Comparison of ENCODE assay signal across 9 mouse cellular contexts in the genomic region with DNA sequence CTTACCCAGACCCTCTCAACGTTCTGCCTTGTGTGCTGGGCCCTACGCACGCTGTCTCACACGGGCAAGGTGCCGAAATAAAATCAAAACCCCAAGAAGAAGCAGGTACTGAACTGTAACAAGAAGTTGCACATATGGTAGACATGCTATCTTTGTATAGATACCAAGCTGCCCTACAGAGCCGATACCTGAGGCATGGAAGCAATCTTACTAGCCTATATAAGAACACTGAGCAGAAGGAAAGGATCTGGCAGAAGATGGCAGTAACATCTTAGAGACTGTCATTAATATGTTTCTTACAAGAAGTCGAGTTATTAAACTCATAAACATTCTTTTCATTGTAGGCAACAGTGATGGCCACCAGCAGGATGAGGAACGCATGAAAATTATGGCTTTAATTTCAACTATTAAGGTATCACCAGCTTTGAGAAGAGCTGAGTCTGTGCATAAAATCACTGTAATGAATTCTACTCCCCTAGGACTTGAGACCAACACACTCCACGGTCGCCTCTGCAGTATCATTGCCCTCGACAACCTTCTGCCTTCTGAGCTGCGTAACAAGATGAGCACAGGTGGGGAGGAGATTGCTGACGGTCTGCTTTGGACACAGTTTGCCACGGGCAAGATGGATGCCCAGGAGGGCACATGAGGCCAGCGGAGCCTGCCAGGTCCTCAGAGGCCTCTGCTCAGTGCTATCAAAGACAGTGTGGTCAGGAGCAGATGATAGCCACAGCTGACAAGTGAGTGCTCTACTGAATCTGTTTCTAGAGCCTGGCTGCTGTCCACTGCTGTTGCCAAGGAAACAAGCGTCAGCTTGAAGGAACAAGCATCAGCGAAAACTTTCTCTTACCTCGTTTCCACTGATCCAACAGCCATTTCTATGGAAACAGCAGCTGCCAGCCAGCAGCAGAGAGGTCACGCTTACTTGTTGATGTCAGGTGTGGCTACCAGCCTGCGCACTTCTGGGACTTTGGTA.
DNase-seq lines count a peak whose midpoint lies in the region; ATAC-seq and TF ChIP-seq lines count a peak whose summit lies in the region.
"Had no signal": no experiment of that assay in that cellular context is flagged by ENCODE, and none has a peak within 500 bp of the region (broad histone marks: within the 10 kb centered on the region; RNA-seq: fewer than 3 reads in every experiment).

No protein-coding gene starts in this region.

- H3K9ac ChIP-seq in limb, embryonic 14.5 days (ENCODE audit: low read depth, low read length, severe bottlenecking), result no peak overlapping the region
- H3K9ac ChIP-seq: limb, embryonic 15.5 days had no signal

- no peaks in the 10 kb centered on the region for H3K36me3 ChIP-seq in limb, embryonic 14.5 days (ENCODE audit: control insufficient read depth, insufficient read depth, low read length)
- no peaks in the 10 kb centered on the region for H3K36me3 ChIP-seq in limb, embryonic 10.5 days
- H3K36me3 ChIP-seq: limb, embryonic 15.5 days had no signal

- intact Hi-C loops in left cerebral cortex, postnatal 10 days (cut with DNase I), result no loop called here

- H3K9me3 ChIP-seq in limb, embryonic 14.5 days (ENCODE audit: control insufficient read depth, low read length), result no peaks in the 10 kb centered on the region
- H3K9me3 ChIP-seq in limb, embryonic 10.5 days (replicated peaks), result no peaks in the 10 kb centered on the region
- H3K9me3 ChIP-seq: limb, embryonic 15.5 days had no signal

- H3K4me3 ChIP-seq in limb, embryonic 14.5 days (replicated peaks; ENCODE audit: low read length), result no peak overlapping the region
- H3K4me3 ChIP-seq in limb, embryonic 10.5 days, result no peak overlapping the region
- H3K4me3 ChIP-seq: limb, embryonic 15.5 days had no signal

- no peaks in the 10 kb centered on the region for H3K4me1 ChIP-seq in limb, embryonic 14.5 days (ENCODE audit: control insufficient read depth, insufficient read depth, low read length)
- 0 out of 2 replicates have a peak, but pooled peaks cover 2% of the 10 kb centered on the region for H3K4me1 ChIP-seq in limb, embryonic 10.5 days
- H3K4me1 ChIP-seq: limb, embryonic 15.5 days had no signal

- H3K4me2 ChIP-seq in limb, embryonic 14.5 days (replicated peaks; ENCODE audit: low read depth, low read length, severe bottlenecking), result no peak overlapping the region
- H3K4me2 ChIP-seq: limb, embryonic 15.5 days had no signal

- WGBS in limb, embryonic 14.5 days, result 74% methylated on average over 20 of the region's 20 CpGs
- 87% methylated on average over 20 of the region's 20 CpGs for WGBS in limb, embryonic 10.5 days

- no peak overlapping the region for H3K27ac ChIP-seq in limb, embryonic 14.5 days (replicated peaks; ENCODE audit: low read depth, low read length)
- H3K27ac ChIP-seq in limb, embryonic 10.5 days, result no peak overlapping the region
- H3K27ac ChIP-seq: limb, embryonic 15.5 days had no signal

- no peaks in the 10 kb centered on the region for H3K27me3 ChIP-seq in limb, embryonic 14.5 days (ENCODE audit: control insufficient read depth, insufficient read depth, low read length)
- no peaks in the 10 kb centered on the region for H3K27me3 ChIP-seq in limb, embryonic 10.5 days (ENCODE audit: low read depth, poor library complexity, severe bottlenecking)
- H3K27me3 ChIP-seq: limb, embryonic 15.5 days had no signal

- no peak for ATAC-seq in limb, embryonic 14.5 days (ENCODE audit: low FRiP score, low read depth)
- ATAC-seq in granulocyte monocyte progenitor cell, adult 5-6 weeks (replicated peaks; ENCODE audit: poor library complexity, severe bottlenecking), result no peak
- no peak for ATAC-seq in CD4-positive, CD25-positive, alpha-beta regulatory T cell, adult 4 months

- no peak for TF ChIP-seq POLR2A in limb, embryonic 14.5 days (IDR thresholded peaks at IDR 0.05; ENCODE audit: borderline replicate concordance, extremely low read depth, insufficient read depth, insufficient read length)

- DNase-seq in cerebellum, adult 11-12 months, result peak; percentile 29
- no peak for DNase-seq in cerebellum, adult 9-10 months
- peak; percentile 14 for DNase-seq in limb, embryonic 14.5 days (ENCODE audit: low spot score)
- no peak for DNase-seq in limb, embryonic 10.5 days (ENCODE audit: low spot score)
- peak; percentile 47 to 73 for DNase-seq in left cerebral cortex, postnatal 10 days (ENCODE audit: extremely low spot score in 1 of 2, low spot score in 2 of 2)
- peak; percentile 66 to 74 for DNase-seq in right cerebral cortex, postnatal 36 days (ENCODE audit: low spot score in 2 of 2)

Comparison
In these comparisons a context has a peak if more than half of its experiments do, and no peak if none do; other contexts are left out.
1. DNase-seq: peak in cerebellum, adult 11-12 months (single experiment), limb, embryonic 14.5 days (single experiment), left cerebral cortex, postnatal 10 days (2 of 2) and right cerebral cortex, postnatal 36 days (2 of 2); none in cerebellum, adult 9-10 months (single experiment) and limb, embryonic 10.5 days (single experiment).